Mouse (Mus musculus): ENCODE results near the gene Fam76b.

DNA sequence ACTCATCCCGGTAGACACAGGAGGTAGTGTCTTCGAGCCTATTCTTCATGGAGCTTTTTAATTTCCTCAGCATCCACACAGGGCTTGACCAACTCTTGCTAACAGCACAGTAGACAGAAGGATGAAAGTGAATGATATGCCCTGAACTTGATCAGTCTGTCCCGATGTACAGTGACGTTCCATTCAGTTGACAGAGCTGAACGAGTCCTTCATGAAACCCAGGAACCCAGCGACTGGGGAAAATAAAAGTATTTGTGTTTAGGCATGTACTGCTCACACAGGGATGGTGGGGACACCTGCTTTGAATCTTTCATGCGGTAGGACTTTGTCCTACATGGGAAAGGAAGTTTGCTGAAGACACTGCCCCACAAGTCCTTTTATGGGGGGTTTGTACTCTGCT is 67.4 kb downstream of the Fam76b start:
- TF ChIP-seq CTCF (IDR thresholded peaks at IDR 0.05; ENCODE audit: control insufficient read depth, insufficient read depth, insufficient read length) (no peak), FOSL1 (IDR thresholded peaks at IDR 0.05; ENCODE audit: insufficient read depth, low read length, poor library complexity, severe bottlenecking) (no peak), MYOD1 (IDR thresholded peaks at IDR 0.05; ENCODE audit: control insufficient read depth, insufficient read length, low read depth) (no peak), MAX (IDR thresholded peaks at IDR 0.05) (no peak)
